Mouse (Mus musculus) liver, embryonic 14.5 days (tissue): Measurements from ENCODE around the gene Sh3gl3. TPM values are rescaled to one million over a fixed set of nuclear protein-coding genes. Genes with fewer than 3 reads are reported as not detected.

Source experiments
- ATAC-seq: fragments of 200-750 bp; cut with Nextera tagmentation; 2 replicates; pipeline ENCODE4 v1.8.0; 2017; ENCODE audit warnings: moderate number of reproducible peaks, mild to moderate bottlenecking, moderate library complexity; ENCODE audit not compliant: insufficient read depth
- DNase-seq, 3 experiments: peaks; one replicate each; pipeline ENCODE4 v3.0.0-alpha.2; 2012 to 2013; ENCODE audit warnings: low read depth in 3 of 3, low spot score in 3 of 3
- H3K27ac ChIP-seq: fragments of 300-500 bp; sonication (generic); 2 replicates; pipeline ENCODE4 v1.5.1; 2014; ENCODE audit warnings: moderate library complexity, mild to moderate bottlenecking, control low read depth, inconsistent platforms
- H3K27me3 ChIP-seq: fragments of 300-500 bp; sonication (generic); 2 replicates; pipeline ENCODE4 v1.6.1; 2014; ENCODE audit warnings: mild to moderate bottlenecking, low read length, moderate library complexity; ENCODE audit not compliant: control insufficient read depth, insufficient read depth
- H3K36me3 ChIP-seq: fragments of 300-500 bp; sonication (generic); replicated peaks from 2 replicates; pipeline ENCODE4 v1.6.1; 2014; ENCODE audit warnings: low read depth; ENCODE audit not compliant: control insufficient read depth, insufficient read depth
- H3K4me1 ChIP-seq, 2 experiments: fragments of 200-500 bp in 1 of 2; fragments of 300-500 bp in 1 of 2; sonication (generic) in 1 of 2; replicated peaks; 2 replicates each; pipeline ENCODE4 v1.6.1; 2012 to 2014; ENCODE audit warnings: antibody characterized with exemption in 1 of 2, inconsistent platforms in 1 of 2, low read length in 1 of 2; ENCODE audit not compliant: control insufficient read depth in 2 of 2, insufficient read depth in 2 of 2
- H3K4me2 ChIP-seq: fragments of 300-500 bp; sonication (generic); 2 replicates; pipeline ENCODE4 v1.6.1; 2014; ENCODE audit warnings: low read depth, mild to moderate bottlenecking, control low read depth, moderate library complexity
- H3K4me3 ChIP-seq, 2 experiments: fragments of 200-500 bp in 1 of 2; fragments of 300-500 bp in 1 of 2; sonication (generic) in 1 of 2; 2 replicates each; pipeline ENCODE4 v1.5.1; 2012 to 2014; ENCODE audit warnings: low read depth in 2 of 2, low read length in 2 of 2, mild to moderate bottlenecking in 2 of 2, control low read depth in 1 of 2, inconsistent platforms in 1 of 2, moderate library complexity in 1 of 2; ENCODE audit not compliant: insufficient read depth in 1 of 2
- H3K9ac ChIP-seq: fragments of 300-500 bp; sonication (generic); replicated peaks from 2 replicates; pipeline ENCODE4 v1.6.1; 2014; ENCODE audit warnings: mild to moderate bottlenecking, control low read depth, moderate library complexity
- H3K9me3 ChIP-seq: fragments of 300-500 bp; sonication (generic); 2 replicates; pipeline ENCODE4 v1.6.1; 2016; ENCODE audit warnings: low read length, mixed read lengths; ENCODE audit not compliant: control insufficient read depth
- CTCF ChIP-seq: IDR thresholded peaks from 2 replicates; pipeline ENCODE4 v1.5.1; 2016; ENCODE audit warnings: antibody characterized with exemption, low read depth, control low read depth
- EP300 ChIP-seq: IDR thresholded peaks from 2 replicates; pipeline ENCODE4 v1.6.1; 2016; ENCODE audit warnings: antibody characterized with exemption, low read depth
- WGBS: fragments of 180-500 bp; shearing (Covaris S2); extraction: QIAGEN DNeasy Blood & Tissue Kit; methylation state at CpG from one replicate; pipeline ENCODE4 v1.1.7; 2014; ENCODE audit not compliant: insufficient replicate concordance; 5-methylcytosine and 5-hydroxymethylcytosine counted together
- polyA plus RNA-seq, 2 experiments: library from polyadenylated mRNA; depleted of rRNA in 1 of 2; stranded (reverse) in 1 of 2; unstranded in 1 of 2; fragments of >200 nt; fragmentation: Nextera tagmentation in 1 of 2; extraction: Ambion mirVana in 1 of 2; gene quantifications; 2 replicates each; pipeline versions ENCODE4 v1.2.1 to v1.2.3; 2012 to 2014

Gene Sh3gl3
- polyA plus RNA-seq, 2 experiments = 0.09 to 0.13 TPM

GRCm38 (mm10) chr7:82339214-82339613 is 165.6 kb downstream of the Sh3gl3 start:
- Histone ChIP-seq H3K4me1 (no peaks in the 10 kb centered on the region), H3K9me3 (no peaks in the 10 kb centered on the region), H3K36me3 (no peaks in the 10 kb centered on the region), H3K4me2 (no peak overlapping the region), H3K9ac (no peak overlapping the region), H3K27ac (no peak overlapping the region), H3K4me3 (no peak overlapping the region), H3K27me3 (peaks cover 27% of the 10 kb centered on the region)
- DNase-seq = no peak
- no peak for ATAC-seq
- TF ChIP-seq EP300 (no peak), CTCF (peak; percentile 47)
- WGBS = 29% methylated on average over 3 of the region's 3 CpGs

- WGBS = 17% methylated on average over 8 of the region's 8 CpGs
- no peak overlapping the region for H3K27ac ChIP-seq
- ATAC-seq = no peak
- TF ChIP-seq EP300 = no peak
- no peak for TF ChIP-seq CTCF
- no peak overlapping the region for H3K4me2 ChIP-seq
- H3K4me3 ChIP-seq = no peak overlapping the region
- no peak for DNase-seq
- H3K27me3 ChIP-seq = peaks cover 5% of the 10 kb centered on the region
- no peaks in the 10 kb centered on the region for H3K4me1 ChIP-seq
- no peak overlapping the region for H3K9ac ChIP-seq
- no peaks in the 10 kb centered on the region for H3K36me3 ChIP-seq
- no peaks in the 10 kb centered on the region for H3K9me3 ChIP-seq
Observed at GRCm38 (mm10) chr7:82341476-82341875, 167.8 kb downstream of the Sh3gl3 start.

- Histone ChIP-seq H3K9me3 (no peaks in the 10 kb centered on the region), H3K27ac (no peak overlapping the region), H3K4me3 (no peak overlapping the region), H3K4me2 (no peak overlapping the region), H3K27me3 (no peaks in the 10 kb centered on the region), H3K9ac (no peak overlapping the region), H3K4me1 (no peaks in the 10 kb centered on the region), H3K36me3 (no peaks in the 10 kb centered on the region)
- WGBS = 59% methylated on average over 2 of the region's 2 CpGs
- ATAC-seq = no peak
- TF ChIP-seq CTCF (no peak), EP300 (no peak)
- no peak for DNase-seq
Observed at GRCm38 (mm10) chr7:82346706-82347105, 173.1 kb downstream of the Sh3gl3 start.

- Histone ChIP-seq H3K4me3 (no peak overlapping the region), H3K4me1 (no peaks in the 10 kb centered on the region), H3K9me3 (no peaks in the 10 kb centered on the region), H3K9ac (no peak overlapping the region), H3K27me3 (no peaks in the 10 kb centered on the region), H3K27ac (no peak overlapping the region), H3K4me2 (no peak overlapping the region), H3K36me3 (no peaks in the 10 kb centered on the region)
- WGBS = 67% methylated on average over 7 of the region's 7 CpGs
- ATAC-seq (no peak), DNase-seq (no peak)
- TF ChIP-seq CTCF (no peak), EP300 (no peak)
Observed at GRCm38 (mm10) chr7:82349796-82350195, 176.2 kb downstream of the Sh3gl3 start.

- H3K9me3 ChIP-seq = no peaks in the 10 kb centered on the region
- TF ChIP-seq EP300 (no peak), CTCF (no peak)
- ATAC-seq (no peak), DNase-seq (no peak)
- H3K9ac ChIP-seq = no peak overlapping the region
- no peak overlapping the region for H3K27ac ChIP-seq
- H3K36me3 ChIP-seq = no peaks in the 10 kb centered on the region
- H3K4me2 ChIP-seq = no peak overlapping the region
- no peaks in the 10 kb centered on the region for H3K27me3 ChIP-seq
- H3K4me3 ChIP-seq = no peak overlapping the region
- no peaks in the 10 kb centered on the region for H3K4me1 ChIP-seq
- WGBS = 49% methylated on average over 3 of the region's 3 CpGs
Observed at GRCm38 (mm10) chr7:82350421-82350820, 176.8 kb downstream of the Sh3gl3 start.

Other genes starting within 250 kb of the Sh3gl3 start
- 0.15 and 0.27 TPM in 2 replicates for gene Hdgfl3, start 239.4 kb upstream of the Sh3gl3 start, polyA plus RNA-seq (2012; rRNA removed)
- 0.33 and 0.43 TPM in 2 replicates for gene Hdgfl3, start 239.4 kb upstream of the Sh3gl3 start, polyA plus RNA-seq (2014; fragmentation: Nextera tagmentation; extraction: Ambion mirVana)
- 0.22 and 0.28 TPM in 2 replicates for gene Bnc1, start 181.5 kb upstream of the Sh3gl3 start, polyA plus RNA-seq (2012; rRNA removed)
- 0.27 and 0.54 TPM in 2 replicates for gene Bnc1, start 181.5 kb upstream of the Sh3gl3 start, polyA plus RNA-seq (2014; fragmentation: Nextera tagmentation; extraction: Ambion mirVana)
- 0.01 and 0.06 TPM in 2 replicates for gene Adamtsl3, start 161.9 kb downstream of the Sh3gl3 start, polyA plus RNA-seq (2012; rRNA removed)
- not detected in 2 replicates for gene Adamtsl3, start 161.9 kb downstream of the Sh3gl3 start, polyA plus RNA-seq (2014; fragmentation: Nextera tagmentation; extraction: Ambion mirVana)